Mouse (Mus musculus) neural tube, embryonic 14.5 days (tissue): ENCODE data around the gene Zfp865. TPM values are rescaled to one million over a fixed set of nuclear protein-coding genes. Genes with fewer than 3 reads are reported as not detected.

Experiments used
- ATAC-seq: fragments of 200-750 bp; cut with Nextera tagmentation; 2 replicates; pipeline ENCODE4 v1.8.0; 2017; ENCODE audit warnings: low read depth, mild to moderate bottlenecking, moderate TSS enrichment, moderate library complexity
- H3K27ac ChIP-seq: fragments of 300-500 bp; sonication (generic); 2 replicates; pipeline ENCODE4 v1.5.1; 2014; ENCODE audit warnings: low read depth, mild to moderate bottlenecking, control low read depth, low read length, moderate library complexity, mixed read lengths
- H3K27me3 ChIP-seq: fragments of 300-500 bp; sonication (generic); 2 replicates; pipeline ENCODE4 v1.6.1; 2014; ENCODE audit warnings: low read length; ENCODE audit not compliant: control insufficient read depth, insufficient read depth
- H3K36me3 ChIP-seq: fragments of 300-500 bp; sonication (generic); 2 replicates; pipeline ENCODE4 v1.6.1; 2014; ENCODE audit warnings: low read length, mixed read lengths; ENCODE audit not compliant: control insufficient read depth, insufficient read depth
- H3K4me1 ChIP-seq: fragments of 300-500 bp; sonication (generic); 2 replicates; pipeline ENCODE4 v1.6.1; 2014; ENCODE audit warnings: low read length; ENCODE audit not compliant: control insufficient read depth, insufficient read depth
- H3K4me2 ChIP-seq: fragments of 300-500 bp; sonication (generic); 2 replicates; pipeline ENCODE4 v1.6.1; 2014; ENCODE audit warnings: mild to moderate bottlenecking, low read depth, low read length, control low read depth
- H3K4me3 ChIP-seq: fragments of 300-500 bp; sonication (generic); 2 replicates; pipeline ENCODE4 v1.5.1; 2014; ENCODE audit warnings: low read depth, low read length, control low read depth, mixed read lengths
- H3K9ac ChIP-seq: fragments of 300-500 bp; sonication (generic); replicated peaks from 2 replicates; pipeline ENCODE4 v1.6.1; 2014; ENCODE audit warnings: low read depth, mild to moderate bottlenecking, control low read depth, low read length, mixed read lengths
- H3K9me3 ChIP-seq: fragments of 300-500 bp; sonication (generic); 2 replicates; pipeline ENCODE4 v1.6.1; 2016; ENCODE audit warnings: low read length; ENCODE audit not compliant: control insufficient read depth
- WGBS: fragments of 180-500 bp; shearing (Covaris S2); extraction: QIAGEN DNeasy Blood & Tissue Kit; methylation state at CpG from one replicate; pipeline ENCODE4 v1.1.7; 2014; 5-methylcytosine and 5-hydroxymethylcytosine counted together
- polyA plus RNA-seq: library from polyadenylated mRNA; unstranded; fragments of >200 nt; fragmentation: Nextera tagmentation; extraction: Ambion mirVana; gene quantifications from 2 replicates; pipeline ENCODE4 v1.2.1, GENCODE M21; 2014

The Zfp865 gene
- polyA plus RNA-seq, 1 experiment from 2014 or later: 6.8 TPM

DNA sequence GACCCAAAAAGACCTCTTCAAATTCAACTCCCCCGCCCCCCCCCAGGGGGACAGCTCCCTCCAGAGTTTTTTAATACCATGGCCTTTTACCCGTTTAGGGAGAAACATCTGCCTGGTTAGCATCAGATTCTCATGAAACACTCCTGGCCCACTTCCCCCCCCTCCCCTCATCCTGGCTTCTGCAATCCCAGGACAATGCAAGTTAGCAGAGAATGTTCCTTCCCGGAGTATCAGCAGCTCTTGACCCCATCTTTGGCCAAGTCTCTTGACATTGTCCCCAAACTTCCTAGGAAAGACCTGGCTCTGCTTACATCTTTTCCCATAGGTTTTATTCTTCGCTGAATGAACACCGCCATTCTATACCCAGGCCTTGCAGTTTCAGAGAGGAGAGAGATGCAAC, 1.0 kb downstream of the Zfp865 start:
- 58% methylated on average over 5 of the region's 5 CpGs for WGBS
- H3K4me3 ChIP-seq: peak overlapping the region; percentile 81
- H3K9me3 ChIP-seq: no peaks in the 10 kb centered on the region
- H3K4me1 ChIP-seq: peaks cover 7% of the 10 kb centered on the region
- peak overlapping the region; percentile 96 for H3K9ac ChIP-seq
- peaks cover 9% of the 10 kb centered on the region; the same call in 1 of the 2 replicates for H3K36me3 ChIP-seq
- H3K27ac ChIP-seq: peak overlapping the region; percentile 92; the same call in 1 of the 2 replicates
- H3K4me2 ChIP-seq: peak overlapping the region; percentile 83
- H3K27me3 ChIP-seq: no peaks in the 10 kb centered on the region
- no peak for ATAC-seq

DNA sequence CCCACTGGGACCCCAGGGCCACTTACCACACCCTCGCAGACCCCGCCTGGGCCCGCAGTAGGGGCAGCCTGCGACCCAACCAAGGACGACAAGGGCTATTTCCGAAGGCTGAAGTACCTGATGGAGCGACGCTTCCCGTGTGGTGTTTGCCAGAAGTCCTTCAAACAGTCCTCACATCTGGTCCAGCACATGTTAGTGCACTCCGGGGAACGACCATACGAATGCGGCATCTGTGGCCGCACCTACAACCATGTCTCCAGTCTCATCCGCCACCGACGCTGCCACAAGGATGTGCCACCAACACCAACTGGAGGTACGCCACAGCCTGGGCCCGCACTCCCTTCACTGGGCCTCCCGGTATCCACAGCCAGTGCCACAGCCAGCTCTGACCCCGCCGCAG, 9.4 kb downstream of the Zfp865 start:
- Histone ChIP-seq H3K9ac (no peak overlapping the region), H3K4me2 (no peak overlapping the region), H3K9me3 (peaks cover 14% of the 10 kb centered on the region), H3K4me1 (no peaks in the 10 kb centered on the region), H3K27ac (no peak overlapping the region), H3K4me3 (no peak overlapping the region), H3K36me3 (peaks cover 46% of the 10 kb centered on the region), H3K27me3 (no peaks in the 10 kb centered on the region)
- 95% methylated on average over 22 of the region's 22 CpGs for WGBS
- no peak for ATAC-seq

DNA sequence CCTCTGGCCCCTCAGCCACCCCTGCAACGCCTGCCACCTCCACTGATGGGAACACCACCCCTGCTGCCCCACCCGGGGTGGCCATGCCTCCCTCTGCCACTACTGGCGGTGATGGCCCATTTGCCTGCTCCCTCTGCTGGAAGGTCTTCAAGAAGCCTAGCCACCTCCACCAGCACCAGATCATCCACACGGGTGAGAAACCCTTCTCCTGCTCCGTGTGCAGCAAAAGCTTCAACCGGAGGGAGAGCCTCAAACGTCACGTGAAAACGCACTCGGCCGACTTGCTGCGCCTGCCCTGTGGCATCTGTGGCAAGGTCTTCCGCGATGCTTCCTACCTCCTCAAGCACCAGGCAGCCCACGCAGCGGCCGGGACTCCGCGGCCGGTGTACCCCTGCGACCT, 9.8 kb downstream of the Zfp865 start:
- H3K4me3 ChIP-seq: no peak overlapping the region
- 91% methylated on average over 21 of the region's 21 CpGs for WGBS
- no peaks in the 10 kb centered on the region for H3K27me3 ChIP-seq
- ATAC-seq: no peak
- H3K4me1 ChIP-seq: no peaks in the 10 kb centered on the region
- peaks cover 14% of the 10 kb centered on the region for H3K9me3 ChIP-seq
- H3K9ac ChIP-seq: no peak overlapping the region
- H3K36me3 ChIP-seq: peaks cover 46% of the 10 kb centered on the region
- H3K27ac ChIP-seq: no peak overlapping the region
- no peak overlapping the region for H3K4me2 ChIP-seq

DNA sequence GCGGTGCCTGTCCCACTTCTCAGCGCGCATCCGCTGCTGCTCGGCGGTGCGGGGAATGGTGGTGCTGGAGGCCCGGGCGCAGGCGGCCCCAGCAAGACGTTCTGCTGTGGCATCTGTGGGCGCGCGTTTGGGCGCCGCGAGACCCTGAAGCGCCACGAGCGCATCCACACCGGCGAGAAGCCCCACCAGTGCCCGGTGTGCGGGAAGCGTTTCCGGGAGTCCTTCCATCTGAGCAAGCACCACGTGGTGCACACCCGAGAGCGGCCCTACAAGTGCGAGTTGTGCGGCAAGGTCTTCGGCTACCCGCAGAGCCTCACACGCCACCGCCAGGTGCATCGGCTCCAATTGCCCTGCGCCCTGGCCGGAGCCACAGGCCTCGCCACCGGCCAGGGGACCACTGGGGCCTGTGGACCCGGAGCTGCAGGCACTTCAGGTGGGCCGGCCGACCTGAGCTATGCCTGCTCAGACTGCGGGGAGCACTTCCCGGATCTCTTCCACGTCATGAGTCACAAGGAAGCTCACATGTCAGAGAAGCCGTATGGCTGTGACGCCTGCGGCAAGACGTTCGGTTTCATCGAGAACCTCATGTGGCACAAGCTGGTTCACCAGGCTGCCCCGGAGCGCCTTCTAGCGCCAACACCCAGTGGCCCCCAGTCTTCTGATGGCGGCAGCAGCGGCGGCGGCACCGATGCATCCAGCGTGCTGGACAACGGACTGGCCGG, 10.5 kb downstream of the Zfp865 start:
- Histone ChIP-seq H3K4me3 (no peak overlapping the region), H3K36me3 (peaks cover 50% of the 10 kb centered on the region), H3K9me3 (peaks cover 14% of the 10 kb centered on the region), H3K27me3 (no peaks in the 10 kb centered on the region), H3K4me1 (no peaks in the 10 kb centered on the region), H3K9ac (no peak overlapping the region), H3K4me2 (no peak overlapping the region), H3K27ac (no peak overlapping the region)
- no peak for ATAC-seq
- WGBS: 82% methylated on average over 63 of the region's 63 CpGs

DNA sequence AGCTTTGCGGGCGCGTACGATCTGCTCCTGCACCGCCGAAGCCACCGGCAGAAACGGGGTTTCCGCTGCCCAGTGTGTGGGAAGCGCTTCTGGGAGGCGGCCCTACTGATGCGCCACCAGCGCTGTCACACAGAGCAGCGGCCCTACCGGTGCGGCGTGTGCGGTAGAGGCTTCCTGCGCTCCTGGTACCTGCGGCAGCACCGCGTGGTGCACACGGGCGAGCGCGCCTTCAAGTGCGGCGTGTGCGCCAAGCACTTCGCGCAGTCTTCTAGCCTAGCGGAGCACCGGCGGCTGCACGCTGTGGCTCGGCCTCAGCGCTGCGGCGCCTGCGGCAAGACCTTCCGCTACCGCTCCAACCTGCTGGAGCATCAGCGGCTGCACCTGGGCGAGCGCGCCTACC, 11.3 kb downstream of the Zfp865 start:
- Histone ChIP-seq H3K27ac (no peak overlapping the region), H3K27me3 (no peaks in the 10 kb centered on the region), H3K36me3 (peaks cover 52% of the 10 kb centered on the region), H3K4me3 (no peak overlapping the region), H3K4me1 (no peaks in the 10 kb centered on the region), H3K4me2 (no peak overlapping the region), H3K9ac (no peak overlapping the region), H3K9me3 (peaks cover 14% of the 10 kb centered on the region)
- 77% methylated on average over 45 of the region's 46 CpGs for WGBS
- ATAC-seq: no peak

DNA sequence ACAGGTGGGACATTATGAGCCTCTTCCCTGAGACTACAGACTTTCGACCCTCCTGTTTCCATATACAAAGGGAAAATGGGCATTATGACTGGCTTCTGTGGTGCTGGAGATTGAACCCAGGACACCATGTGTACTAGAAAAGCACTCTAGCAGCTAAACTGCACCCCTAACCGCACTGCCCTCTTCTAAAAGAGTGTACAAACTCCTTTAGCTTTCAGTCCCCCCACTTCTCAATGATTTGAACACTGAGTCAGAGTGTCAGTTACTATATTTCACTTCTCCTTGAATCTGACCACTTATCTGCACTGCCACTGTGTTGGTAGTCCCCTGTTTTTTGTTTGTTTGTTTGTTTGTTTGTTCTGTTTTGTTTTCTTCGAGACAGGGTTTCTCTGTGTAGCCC, 13.6 kb downstream of the Zfp865 start, which contains the start of gene 4632433K11Rik:
Gene 4632433K11Rik (plus strand): TSS at position 301 of the 400 bp plus-strand sequence.
- Histone ChIP-seq H3K4me2 (no peak within 1 kb of the TSS), H3K36me3 (peaks cover 48% of the 10 kb centered on the region), H3K27me3 (no peaks in the 10 kb centered on the region)

DNA sequence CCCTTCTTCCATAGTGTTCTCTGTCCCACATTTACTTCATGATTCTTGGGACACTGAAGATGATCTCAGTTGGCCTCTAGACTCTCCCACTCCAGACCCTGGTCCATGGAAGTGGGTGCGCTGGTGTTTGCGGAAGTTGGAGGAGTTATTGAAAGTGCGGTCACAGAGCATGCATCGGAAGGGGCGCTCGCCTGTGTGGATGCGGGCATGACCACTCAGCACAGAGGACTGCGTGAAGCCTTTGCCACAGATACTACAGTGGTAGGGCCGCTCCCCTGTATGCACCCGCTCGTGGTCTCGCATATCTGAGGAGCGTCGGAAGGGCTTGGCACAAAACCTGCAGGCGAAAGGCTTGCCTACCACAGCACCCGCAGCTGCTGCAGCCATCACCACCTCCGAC, 15.5 kb downstream of the Zfp865 start:
- Histone ChIP-seq H3K4me3 (no peak overlapping the region), H3K9ac (no peak overlapping the region), H3K27me3 (no peaks in the 10 kb centered on the region), H3K4me2 (no peak overlapping the region), H3K27ac (no peak overlapping the region), H3K9me3 (peaks cover 4% of the 10 kb centered on the region; the same call in 1 of the 2 replicates), H3K4me1 (peaks cover 9% of the 10 kb centered on the region; the same call in 1 of the 2 replicates), H3K36me3 (peaks cover 31% of the 10 kb centered on the region)
- ATAC-seq: no peak
- 97% methylated on average over 17 of the region's 17 CpGs for WGBS

More for the DNA sequence above, 13.6 kb downstream of the Zfp865 start, which contains the start of gene 4632433K11Rik:
- Histone ChIP-seq H3K4me3 (no peak within 1 kb of the TSS), H3K27ac (no peak within 1 kb of the TSS), H3K9ac (no peak within 1 kb of the TSS), H3K4me1 (peaks cover 4% of the 10 kb centered on the region; the same call in 1 of the 2 replicates), H3K9me3 (peaks cover 14% of the 10 kb centered on the region)
- no peak for ATAC-seq
- 91% methylated on average over 3 of the region's 3 CpGs for WGBS

DNA sequence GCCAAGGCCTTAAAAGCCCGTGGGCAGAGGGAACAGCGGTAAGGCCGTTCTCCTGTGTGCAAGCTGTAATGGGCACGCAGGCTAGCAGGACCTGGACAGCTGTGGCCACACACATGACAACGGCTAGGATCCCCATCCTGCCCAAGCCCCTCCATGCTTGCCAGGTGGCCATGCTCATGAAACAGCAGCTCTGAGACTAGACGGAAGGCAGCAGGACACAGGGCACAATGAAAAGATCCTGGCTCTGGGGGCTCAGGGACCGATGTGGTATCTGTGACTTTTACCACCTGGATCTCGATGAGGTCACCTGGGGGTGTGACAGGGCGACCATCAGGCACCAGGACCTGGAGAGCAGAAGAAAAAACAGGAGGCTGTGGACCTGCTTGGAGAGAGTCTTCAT, 16.0 kb downstream of the Zfp865 start:
- ATAC-seq: no peak
- H3K27ac ChIP-seq: no peak overlapping the region
- H3K4me3 ChIP-seq: no peak overlapping the region
- no peak overlapping the region for H3K4me2 ChIP-seq
- no peaks in the 10 kb centered on the region for H3K27me3 ChIP-seq
- 0 out of 2 replicates have a peak, but pooled peaks cover 1% of the 10 kb centered on the region for H3K9me3 ChIP-seq
- H3K9ac ChIP-seq: no peak overlapping the region
- H3K4me1 ChIP-seq: peaks cover 9% of the 10 kb centered on the region; the same call in 1 of the 2 replicates
- WGBS: 97% methylated on average over 9 of the region's 9 CpGs
- peaks cover 26% of the 10 kb centered on the region for H3K36me3 ChIP-seq

DNA sequence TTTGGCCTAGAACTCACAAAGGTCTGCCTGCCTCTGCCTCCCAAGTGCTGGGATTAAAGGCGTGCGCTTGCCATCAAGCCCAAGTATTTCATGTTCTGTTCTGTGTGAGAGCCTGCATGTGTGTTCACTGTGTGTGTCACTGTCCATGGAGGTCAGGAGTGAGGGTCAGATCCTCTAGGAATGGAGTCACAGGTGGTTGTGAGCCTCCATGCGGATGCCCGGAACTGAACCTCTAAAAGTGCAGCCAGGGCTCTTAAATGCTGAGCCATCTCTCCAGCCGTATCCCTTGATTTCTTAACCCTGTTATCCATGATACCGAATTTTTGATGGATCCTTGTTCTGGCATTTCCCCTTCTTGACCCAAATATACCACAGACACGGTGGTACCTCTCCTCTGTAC, 16.9 kb downstream of the Zfp865 start:
- Histone ChIP-seq H3K9me3 (no peaks in the 10 kb centered on the region), H3K36me3 (peaks cover 17% of the 10 kb centered on the region), H3K27me3 (no peaks in the 10 kb centered on the region), H3K9ac (no peak overlapping the region), H3K4me3 (no peak overlapping the region), H3K4me2 (0 out of 2 replicates have a peak overlapping the region, but pooled peaks have one; percentile 43), H3K4me1 (peaks cover 9% of the 10 kb centered on the region; the same call in 1 of the 2 replicates), H3K27ac (no peak overlapping the region)
- no peak for ATAC-seq
- 96% methylated on average over 7 of the region's 7 CpGs for WGBS
